Mouse (Mus musculus) lung, adult 18-20 months (tissue): ENCODE data around the gene Pou2f2.

Source experiments
- DNase-seq, 2 experiments: peaks; one replicate each; pipeline ENCODE4 v3.0.0; 2022; ENCODE audit warnings: mixed read lengths in 2 of 2

The Pou2f2 gene

GRCm38 (mm10) chr7:25141761-25142160 is 37.8 kb downstream of the Pou2f2 start:
- no peak for DNase-seq

- no peak for DNase-seq
Measured at GRCm38 (mm10) chr7:25137553-25137952, 42.0 kb downstream of the Pou2f2 start.

- DNase-seq, result peak; percentile 69 to 72
Measured at GRCm38 (mm10) chr7:25133092-25134049, 46.2 kb downstream of the Pou2f2 start.

- DNase-seq, result peak in 1 of 2 experiments; percentile 52
Measured at GRCm38 (mm10) chr7:25132318-25132960, 47.1 kb downstream of the Pou2f2 start.

- DNase-seq, result no peak
Measured at GRCm38 (mm10) chr7:25131247-25131646, 48.3 kb downstream of the Pou2f2 start.

GRCm38 (mm10) chr7:25130565-25130964 is 49.0 kb downstream of the Pou2f2 start:
- DNase-seq, result no peak

- DNase-seq, result peak in 1 of 2 experiments; percentile 41
Measured at GRCm38 (mm10) chr7:25129390-25129979, 50.0 kb downstream of the Pou2f2 start.

- DNase-seq, result no peak
Measured at GRCm38 (mm10) chr7:25127971-25128370, 51.6 kb downstream of the Pou2f2 start.

GRCm38 (mm10) chr7:25125716-25126281 is 53.7 kb downstream of the Pou2f2 start:
- DNase-seq, result no peak

- DNase-seq, result no peak
Measured at GRCm38 (mm10) chr7:25121240-25121786, 58.2 kb downstream of the Pou2f2 start.

GRCm38 (mm10) chr7:25120061-25120834 is 59.3 kb downstream of the Pou2f2 start:
- peak; percentile 39 to 66 for DNase-seq

GRCm38 (mm10) chr7:25112956-25113603 is 66.4 kb downstream of the Pou2f2 start:
- DNase-seq, result no peak

- DNase-seq, result no peak
Measured at GRCm38 (mm10) chr7:25112178-25112955, 67.2 kb downstream of the Pou2f2 start.

GRCm38 (mm10) chr7:25110336-25110735 is 69.2 kb downstream of the Pou2f2 start:
- no peak for DNase-seq

GRCm38 (mm10) chr7:25109355-25109754 is 70.2 kb downstream of the Pou2f2 start:
- no peak for DNase-seq

- DNase-seq, result no peak
Measured at GRCm38 (mm10) chr7:25106790-25107502, 72.6 kb downstream of the Pou2f2 start.

- peak; percentile 63 to 65 for DNase-seq
Measured at GRCm38 (mm10) chr7:25105411-25106160, 73.9 kb downstream of the Pou2f2 start.

GRCm38 (mm10) chr7:25099581-25099980 is 79.9 kb downstream of the Pou2f2 start:
- DNase-seq, result no peak

- no peak for DNase-seq
Measured at GRCm38 (mm10) chr7:25098169-25098568, 81.4 kb downstream of the Pou2f2 start.
